Mouse (Mus musculus) lung, adult 2 months (tissue): ENCODE results near the gene Olfr49. TPM values are rescaled to one million over a fixed set of nuclear protein-coding genes. Genes with fewer than 3 reads are reported as not detected.
"Not testable (repeated sequence)": the region's sequence is repeated elsewhere in the genome, so short reads cannot be mapped to it uniquely, and the experiment has no call there.

Experiments
- DNase-seq: peaks from one replicate; pipeline ENCODE4 v3.0.0; 2022
- H3K4me1 ChIP-seq: fragments of 200-500 bp; 2 replicates; pipeline ENCODE4 v1.6.1; 2011; ENCODE audit warnings: low read length; ENCODE audit not compliant: control insufficient read depth, insufficient read depth
- H3K4me3 ChIP-seq: fragments of 200-500 bp; replicated peaks from 2 replicates; pipeline ENCODE3; 2011; ENCODE audit warnings: low read depth, mild to moderate bottlenecking, control low read depth, low read length; ENCODE audit errors: extremely low read depth
- CTCF ChIP-seq: fragments of 200-500 bp; IDR thresholded peaks from 2 replicates; pipeline ENCODE4 v1.5.1; 2011; ENCODE audit warnings: mild to moderate bottlenecking, low read length, control low read depth; ENCODE audit not compliant: insufficient read depth
- POLR2A ChIP-seq: fragments of 200-500 bp; IDR thresholded peaks from 2 replicates; pipeline ENCODE4 v1.6.1; 2011; ENCODE audit warnings: low read depth, mild to moderate bottlenecking, control low read depth, low read length, borderline replicate concordance; ENCODE audit errors: extremely low read depth
- WGBS: fragments of 180-500 bp; shearing (Covaris S2); methylation state at CpG from one replicate; pipeline ENCODE4 v1.1.7; 2018; 5-methylcytosine and 5-hydroxymethylcytosine counted together
- polyA plus RNA-seq: library from polyadenylated mRNA; depleted of rRNA; stranded (reverse); fragments of >200 nt; gene quantifications from 2 replicates; pipeline ENCODE4 v1.2.3, GENCODE M21; 2012; rRNA removed

The Olfr49 gene
- polyA plus RNA-seq, 1 experiment: not detected

DNA sequence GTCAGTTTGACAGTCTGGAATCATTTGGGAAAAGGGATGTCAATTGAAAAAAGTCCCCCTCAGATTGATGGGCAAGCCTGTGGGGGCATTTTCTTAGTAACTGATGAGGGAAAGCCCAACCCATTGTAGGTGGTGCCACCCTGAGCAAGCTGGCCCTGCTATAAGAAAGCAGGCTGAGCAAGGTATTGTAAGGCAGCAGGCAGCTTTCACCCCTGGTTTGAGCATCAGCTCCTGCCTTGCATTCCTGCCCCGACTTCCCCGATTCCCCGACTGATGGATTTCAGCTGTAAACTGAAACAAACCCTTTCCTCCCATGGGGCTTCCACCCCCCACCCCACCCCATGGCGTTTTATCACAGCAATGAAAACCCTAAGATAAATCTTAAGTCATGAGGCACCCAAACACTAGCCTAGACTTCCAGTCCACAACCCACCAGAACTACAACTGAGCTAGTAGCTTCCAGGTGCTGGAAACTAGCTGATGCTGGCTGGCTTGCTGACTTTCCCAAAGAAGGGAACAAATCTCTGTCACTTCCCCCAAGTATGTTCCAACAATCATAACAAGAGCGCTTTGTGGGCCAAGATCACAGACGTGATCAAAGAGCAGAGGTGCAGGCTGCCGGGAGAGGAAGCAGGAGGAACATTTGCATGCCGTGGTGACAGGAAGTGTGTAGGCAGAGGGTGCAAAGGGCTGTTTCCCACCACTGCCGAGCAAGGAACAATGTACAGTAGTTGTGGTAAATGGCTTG is 51.8 kb downstream of the Olfr49 start:
- no peak for TF ChIP-seq POLR2A
- TF ChIP-seq CTCF: no peak
- no peak for DNase-seq

GRCm38 (mm10) chr14:54232143-54232542 is 52.6 kb downstream of the Olfr49 start:
- peaks cover 22% of the 10 kb centered on the region for H3K4me1 ChIP-seq
- DNase-seq: no peak
- WGBS: 55% methylated on average over 9 of the region's 9 CpGs
- no peak overlapping the region for H3K4me3 ChIP-seq
- TF ChIP-seq CTCF (no peak), POLR2A (no peak)

More for the DNA sequence above, 51.8 kb downstream of the Olfr49 start:
- no peak overlapping the region for H3K4me3 ChIP-seq
- WGBS: 5% methylated on average over 9 of the region's 9 CpGs
- H3K4me1 ChIP-seq: peaks cover 15% of the 10 kb centered on the region

- no peak for DNase-seq
- Histone ChIP-seq H3K4me3 (no peak overlapping the region), H3K4me1 (peaks cover 22% of the 10 kb centered on the region)
- TF ChIP-seq POLR2A: no peak
- no peak for TF ChIP-seq CTCF
- 46% methylated on average over 21 of the region's 21 CpGs for WGBS
Observed at GRCm38 (mm10) chr14:54231176-54231956, 53.4 kb downstream of the Olfr49 start.

DNA sequence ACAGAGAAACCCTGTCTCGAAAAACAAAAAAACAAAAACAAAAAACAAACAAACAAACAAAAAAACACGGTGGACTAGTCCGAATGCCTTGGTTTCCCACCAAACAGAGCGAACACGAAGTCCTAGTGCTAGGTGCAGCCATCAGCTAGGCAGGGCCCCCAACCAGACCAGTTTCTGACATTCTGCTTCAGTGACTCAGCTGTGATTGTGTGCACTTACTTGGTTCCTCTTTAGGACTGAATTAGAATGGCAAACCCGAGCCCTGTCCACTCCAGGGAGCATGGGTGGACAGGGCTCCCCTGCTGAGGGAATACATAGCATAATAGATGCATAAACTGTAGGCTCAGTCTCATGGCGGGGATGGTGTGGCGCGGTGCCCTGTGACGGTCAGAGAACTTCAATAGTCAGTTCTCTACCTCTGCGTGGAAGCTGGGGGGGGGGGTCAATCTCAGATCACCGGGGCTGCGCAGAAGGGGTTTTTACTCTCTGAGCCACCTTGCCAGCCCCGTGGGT is 54.0 kb downstream of the Olfr49 start:
- TF ChIP-seq CTCF: no peak
- Histone ChIP-seq H3K4me1 (peaks cover 22% of the 10 kb centered on the region), H3K4me3 (no peak overlapping the region)
- no peak for DNase-seq
- 70% methylated on average over 14 of the region's 14 CpGs for WGBS

- DNase-seq, H3K4me3 ChIP-seq: not testable (repeated sequence)
- peaks cover 21% of the 10 kb centered on the region for H3K4me1 ChIP-seq
- 70% methylated on average over 4 of the region's 4 CpGs for WGBS
Observed at GRCm38 (mm10) chr14:54229849-54230248, 54.9 kb downstream of the Olfr49 start.

- H3K4me1 ChIP-seq: peaks cover 19% of the 10 kb centered on the region
- no peak overlapping the region for H3K4me3 ChIP-seq
- WGBS: 73% methylated on average over 25 of the region's 25 CpGs
Observed at GRCm38 (mm10) chr14:54228933-54229713, 55.6 kb downstream of the Olfr49 start.

GRCm38 (mm10) chr14:54228501-54228900 is 56.2 kb downstream of the Olfr49 start:
- Histone ChIP-seq H3K4me3 (no peak overlapping the region), H3K4me1 (peaks cover 13% of the 10 kb centered on the region)
- 58% methylated on average over 7 of the region's 7 CpGs for WGBS
- DNase-seq: no peak
- TF ChIP-seq POLR2A (no peak), CTCF (no peak)

More at GRCm38 (mm10) chr14:54228933-54229713, 55.6 kb downstream of the Olfr49 start:
- TF ChIP-seq POLR2A: no peak
- TF ChIP-seq CTCF: no peak
- DNase-seq: no peak

Other genes with a start within 250 kb of the Olfr49 start
- gene Dad1, start 30.8 kb downstream of the Olfr49 start, polyA plus RNA-seq: 516 and 573 TPM in 2 replicates
- gene Abhd4, start 30.8 kb downstream of the Olfr49 start, polyA plus RNA-seq: 53.5 and 70.4 TPM in 2 replicates
- gene Oxa1l, start 75.9 kb upstream of the Olfr49 start, polyA plus RNA-seq: 95.3 and 98.1 TPM in 2 replicates
- gene Slc7a7, start 132.8 kb upstream of the Olfr49 start, polyA plus RNA-seq: 23.1 and 29.2 TPM in 2 replicates
- 185 and 290 TPM in 2 replicates for gene Mrpl52, start 142.0 kb upstream of the Olfr49 start, polyA plus RNA-seq
- gene Mmp14, start 146.7 kb upstream of the Olfr49 start, polyA plus RNA-seq: 119 and 130 TPM in 2 replicates
- 184 and 199 TPM in 2 replicates for gene Lrp10, start 179.2 kb upstream of the Olfr49 start, polyA plus RNA-seq
- gene Rem2, start 191.2 kb upstream of the Olfr49 start, polyA plus RNA-seq: 3.0 TPM in 2 replicates
- gene Prmt5, start 232.6 kb upstream of the Olfr49 start, polyA plus RNA-seq: 15.1 and 20.2 TPM in 2 replicates